Mouse (Mus musculus): ENCODE measurements around the gene Kcne3. TPM values are rescaled to one million over a fixed set of nuclear protein-coding genes. Genes with fewer than 3 reads are reported as not detected.

The Kcne3 gene
- polyA plus RNA-seq, 1 experiment from 2014 or later: 1.1 TPM

DNA sequence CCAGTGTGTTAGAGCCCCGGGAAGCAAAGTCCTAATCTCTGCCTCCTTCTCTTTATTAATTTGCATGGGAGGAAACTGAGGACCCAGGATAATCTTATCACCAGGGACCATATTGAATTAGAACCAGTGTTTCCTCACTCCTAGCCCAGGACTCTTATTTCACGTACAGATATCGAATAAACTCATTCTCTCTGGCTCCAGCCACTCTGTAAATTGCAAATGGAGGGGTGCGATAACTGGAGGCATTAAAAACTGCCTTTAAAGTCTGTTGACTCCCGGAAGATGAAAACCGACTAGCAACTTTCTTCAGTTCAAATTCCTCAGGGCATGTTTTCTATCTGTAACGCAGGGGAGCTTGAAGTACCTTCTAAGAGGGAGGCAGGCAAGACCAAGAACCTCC is 3.1 kb downstream of the Kcne3 start:
- Histone ChIP-seq H3K27me3 (replicated peaks; ENCODE audit: control insufficient read depth, insufficient read depth, low read length) (peaks cover 24% of the 10 kb centered on the region), H3K9me3 (ENCODE audit: control insufficient read depth, low read length) (no peaks in the 10 kb centered on the region)

DNA sequence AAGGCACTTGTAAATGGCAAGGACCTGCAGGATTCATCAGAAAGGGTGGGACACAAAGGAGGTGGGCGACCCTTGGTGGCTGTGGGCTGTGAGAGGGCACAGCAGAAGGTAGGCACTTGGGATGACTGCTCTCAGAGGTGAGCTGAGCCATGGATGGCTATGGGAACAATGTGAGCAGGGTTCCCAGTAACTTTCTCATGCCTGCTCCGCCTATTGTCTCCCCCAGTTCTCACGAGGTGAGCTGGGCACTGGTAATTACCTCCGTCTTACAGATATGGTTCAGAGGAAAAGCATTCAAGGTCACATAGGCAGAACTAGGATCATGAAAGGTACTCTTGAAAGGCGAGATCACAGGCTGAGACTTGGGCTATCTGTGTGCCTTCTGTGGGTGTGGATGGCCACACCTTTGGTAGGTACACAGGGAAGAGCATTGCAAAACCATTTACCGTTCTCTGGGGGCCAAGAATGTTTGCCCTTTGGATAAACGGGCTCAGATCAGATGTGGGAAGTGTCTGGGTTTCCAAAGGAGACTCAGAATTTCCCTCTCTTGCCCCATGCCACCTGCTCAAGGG is 3.6 kb downstream of the Kcne3 start:
- no peaks in the 10 kb centered on the region for H3K9me3 ChIP-seq (ENCODE audit: control insufficient read depth, low read length)
- WGBS: 74% methylated on average over 7 of the region's 7 CpGs
- no peak overlapping the region for H3K9ac ChIP-seq (replicated peaks; ENCODE audit: low read depth, low read length)
- no peaks in the 10 kb centered on the region for H3K36me3 ChIP-seq (ENCODE audit: control insufficient read depth, insufficient read depth)
- peaks cover 24% of the 10 kb centered on the region for H3K27me3 ChIP-seq (replicated peaks; ENCODE audit: control insufficient read depth, insufficient read depth, low read length)
- H3K27ac ChIP-seq (ENCODE audit: low read length): no peak overlapping the region
- no peak overlapping the region for H3K4me3 ChIP-seq (replicated peaks; ENCODE audit: low read length)
- no peak overlapping the region for H3K4me2 ChIP-seq (ENCODE audit: low read length)
- peaks cover 13% of the 10 kb centered on the region for H3K4me1 ChIP-seq (replicated peaks; ENCODE audit: control insufficient read depth, insufficient read depth, low read length)
- no peak for ATAC-seq

More for the DNA sequence above, 3.1 kb downstream of the Kcne3 start:
- ATAC-seq: no peak
- 69% methylated on average over 7 of the region's 7 CpGs for WGBS
- H3K4me2 ChIP-seq (ENCODE audit: low read length): no peak overlapping the region
- H3K9ac ChIP-seq (replicated peaks; ENCODE audit: low read depth, low read length): no peak overlapping the region
- no peaks in the 10 kb centered on the region for H3K36me3 ChIP-seq (ENCODE audit: control insufficient read depth, insufficient read depth)
- peaks cover 13% of the 10 kb centered on the region for H3K4me1 ChIP-seq (replicated peaks; ENCODE audit: control insufficient read depth, insufficient read depth, low read length)
- no peak overlapping the region for H3K4me3 ChIP-seq (replicated peaks; ENCODE audit: low read length)
- no peak overlapping the region for H3K27ac ChIP-seq (ENCODE audit: low read length)

DNA sequence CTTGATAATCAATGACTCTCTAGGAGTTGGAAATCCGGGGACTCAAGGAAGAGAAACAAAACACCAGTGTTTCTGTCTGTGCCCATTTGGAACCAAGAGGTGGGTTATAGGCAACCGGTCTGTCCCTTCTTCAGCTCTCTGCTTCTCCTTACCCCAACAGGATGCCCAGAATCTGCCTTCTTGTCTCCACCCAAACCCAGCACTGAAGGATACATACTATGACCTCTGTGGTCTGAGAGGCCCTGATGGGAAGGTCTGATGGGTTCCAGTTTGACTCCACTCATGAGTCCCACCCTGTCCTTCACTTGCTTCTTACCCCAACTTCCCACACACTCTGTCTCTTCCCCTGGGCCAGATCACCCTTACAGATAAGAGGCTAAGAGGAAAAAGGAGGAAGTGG is 4.9 kb downstream of the Kcne3 start:
- H3K36me3 ChIP-seq (ENCODE audit: control insufficient read depth, insufficient read depth): no peaks in the 10 kb centered on the region
- H3K4me2 ChIP-seq (ENCODE audit: low read length): no peak overlapping the region
- no peaks in the 10 kb centered on the region for H3K9me3 ChIP-seq (ENCODE audit: control insufficient read depth, low read length)
- H3K9ac ChIP-seq (replicated peaks; ENCODE audit: low read depth, low read length): no peak overlapping the region
- no peak overlapping the region for H3K27ac ChIP-seq (ENCODE audit: low read length)
- H3K27me3 ChIP-seq (replicated peaks; ENCODE audit: control insufficient read depth, insufficient read depth, low read length): peaks cover 24% of the 10 kb centered on the region
- H3K4me3 ChIP-seq (replicated peaks; ENCODE audit: low read length): no peak overlapping the region
- peaks cover 13% of the 10 kb centered on the region for H3K4me1 ChIP-seq (replicated peaks; ENCODE audit: control insufficient read depth, insufficient read depth, low read length)
- 75% methylated on average over 2 of the region's 2 CpGs for WGBS
- no peak for ATAC-seq

DNA sequence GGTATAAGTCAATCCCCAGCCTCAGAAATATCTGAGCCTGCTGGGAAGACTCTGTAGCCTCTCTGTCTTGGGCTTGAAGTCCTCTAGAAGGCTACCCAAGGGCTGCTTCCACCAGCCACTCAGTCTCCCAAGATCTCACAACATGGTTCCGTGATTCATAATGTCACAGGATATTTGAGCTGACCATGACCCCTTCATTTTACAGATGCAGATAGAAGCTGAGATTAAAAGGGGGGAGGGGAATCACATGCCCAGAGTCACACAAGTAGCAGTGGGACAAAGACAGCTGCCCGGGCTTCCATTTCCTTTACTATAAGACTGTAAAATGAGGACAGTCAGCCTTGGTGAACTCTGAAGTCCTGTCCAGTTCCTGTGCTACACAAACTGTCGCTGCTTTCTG is 5.3 kb downstream of the Kcne3 start:
- WGBS: 82% methylated on average over 3 of the region's 3 CpGs
- Histone ChIP-seq H3K4me2 (ENCODE audit: low read length) (no peak overlapping the region), H3K9me3 (ENCODE audit: control insufficient read depth, low read length) (no peaks in the 10 kb centered on the region), H3K36me3 (ENCODE audit: control insufficient read depth, insufficient read depth) (no peaks in the 10 kb centered on the region), H3K27ac (ENCODE audit: low read length) (no peak overlapping the region), H3K4me1 (replicated peaks; ENCODE audit: control insufficient read depth, insufficient read depth, low read length) (peaks cover 13% of the 10 kb centered on the region), H3K4me3 (replicated peaks; ENCODE audit: low read length) (no peak overlapping the region), H3K9ac (replicated peaks; ENCODE audit: low read depth, low read length) (no peak overlapping the region), H3K27me3 (replicated peaks; ENCODE audit: control insufficient read depth, insufficient read depth, low read length) (peaks cover 24% of the 10 kb centered on the region)
- no peak for ATAC-seq

GRCm38 (mm10) chr7:100182388-100182787 is 6.1 kb downstream of the Kcne3 start:
- no peak overlapping the region for H3K9ac ChIP-seq (replicated peaks; ENCODE audit: low read depth, low read length)
- no peak overlapping the region for H3K4me3 ChIP-seq (replicated peaks; ENCODE audit: low read length)
- peaks cover 13% of the 10 kb centered on the region for H3K4me1 ChIP-seq (replicated peaks; ENCODE audit: control insufficient read depth, insufficient read depth, low read length)
- no peaks in the 10 kb centered on the region for H3K9me3 ChIP-seq (ENCODE audit: control insufficient read depth, low read length)
- H3K27me3 ChIP-seq (replicated peaks; ENCODE audit: control insufficient read depth, insufficient read depth, low read length): peaks cover 23% of the 10 kb centered on the region
- no peak overlapping the region for H3K4me2 ChIP-seq (ENCODE audit: low read length)
- no peak for ATAC-seq
- H3K27ac ChIP-seq (ENCODE audit: low read length): no peak overlapping the region
- no peaks in the 10 kb centered on the region for H3K36me3 ChIP-seq (ENCODE audit: control insufficient read depth, insufficient read depth)
- WGBS: 86% methylated on average over 3 of the region's 3 CpGs

DNA sequence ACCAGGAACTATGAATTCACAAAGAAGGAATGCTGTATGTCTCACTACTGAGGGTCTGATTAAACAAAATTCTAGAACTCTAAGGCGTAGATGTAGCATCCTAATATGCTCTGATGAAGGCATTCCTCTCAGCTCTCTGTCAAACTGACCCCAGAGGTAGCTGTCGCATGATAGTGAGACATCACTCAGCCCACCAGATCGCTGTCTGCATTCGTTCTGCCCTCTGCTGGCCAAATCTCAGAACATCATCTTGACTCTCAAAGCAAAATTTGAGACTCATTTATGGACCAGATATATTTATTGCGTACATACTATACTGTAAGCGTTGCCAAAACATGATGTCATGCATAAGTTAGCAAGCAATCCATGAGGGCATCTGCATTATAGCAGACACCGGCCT is 11.3 kb downstream of the Kcne3 start:
- H3K27me3 ChIP-seq (replicated peaks; ENCODE audit: control insufficient read depth, insufficient read depth, low read length): 0 out of 2 replicates have a peak, but pooled peaks cover 2% of the 10 kb centered on the region
- no peak overlapping the region for H3K4me3 ChIP-seq (replicated peaks; ENCODE audit: low read length)
- H3K4me1 ChIP-seq (replicated peaks; ENCODE audit: control insufficient read depth, insufficient read depth, low read length): no peaks in the 10 kb centered on the region
- no peaks in the 10 kb centered on the region for H3K36me3 ChIP-seq (ENCODE audit: control insufficient read depth, insufficient read depth)
- no peaks in the 10 kb centered on the region for H3K9me3 ChIP-seq (ENCODE audit: control insufficient read depth, low read length)
- no peak overlapping the region for H3K4me2 ChIP-seq (ENCODE audit: low read length)
- no peak overlapping the region for H3K27ac ChIP-seq (ENCODE audit: low read length)
- no peak for ATAC-seq
- H3K9ac ChIP-seq (replicated peaks; ENCODE audit: low read depth, low read length): no peak overlapping the region
- WGBS: 24% methylated on average over 7 of the region's 7 CpGs

DNA sequence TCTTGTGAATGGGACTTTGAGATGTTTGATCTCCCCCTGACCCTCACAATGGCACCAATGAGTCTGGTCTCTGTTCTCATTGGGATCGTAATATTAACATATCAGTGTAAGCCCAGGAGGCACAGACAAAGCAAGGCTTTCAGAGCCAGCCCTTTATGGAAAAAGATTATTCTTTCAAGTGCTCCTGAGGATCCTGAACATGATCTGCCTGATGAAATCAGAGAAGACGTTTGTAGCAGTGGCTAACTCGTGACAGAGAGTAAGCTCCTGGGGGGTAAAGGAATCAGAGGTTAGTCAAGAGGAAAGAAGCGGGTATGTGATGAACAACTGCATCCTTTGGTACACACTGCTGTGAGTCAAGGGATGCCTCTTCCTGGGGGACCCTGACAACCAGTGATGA is 13.9 kb downstream of the Kcne3 start:
- Histone ChIP-seq H3K4me2 (ENCODE audit: low read length) (no peak overlapping the region), H3K9ac (replicated peaks; ENCODE audit: low read depth, low read length) (no peak overlapping the region), H3K27me3 (replicated peaks; ENCODE audit: control insufficient read depth, insufficient read depth, low read length) (0 out of 2 replicates have a peak, but pooled peaks cover 4% of the 10 kb centered on the region), H3K4me3 (replicated peaks; ENCODE audit: low read length) (no peak overlapping the region), H3K27ac (ENCODE audit: low read length) (no peak overlapping the region), H3K4me1 (replicated peaks; ENCODE audit: control insufficient read depth, insufficient read depth, low read length) (no peaks in the 10 kb centered on the region), H3K9me3 (ENCODE audit: control insufficient read depth, low read length) (no peaks in the 10 kb centered on the region), H3K36me3 (ENCODE audit: control insufficient read depth, insufficient read depth) (no peaks in the 10 kb centered on the region)
- ATAC-seq: no peak
- WGBS: 28% methylated on average over 4 of the region's 4 CpGs

GRCm38 (mm10) chr7:100190778-100191177 is 14.5 kb downstream of the Kcne3 start:
- Histone ChIP-seq H3K4me3 (replicated peaks; ENCODE audit: low read length) (no peak overlapping the region), H3K36me3 (ENCODE audit: control insufficient read depth, insufficient read depth) (no peaks in the 10 kb centered on the region), H3K4me2 (ENCODE audit: low read length) (no peak overlapping the region), H3K4me1 (replicated peaks; ENCODE audit: control insufficient read depth, insufficient read depth, low read length) (no peaks in the 10 kb centered on the region), H3K9me3 (ENCODE audit: control insufficient read depth, low read length) (no peaks in the 10 kb centered on the region), H3K27ac (ENCODE audit: low read length) (no peak overlapping the region), H3K27me3 (replicated peaks; ENCODE audit: control insufficient read depth, insufficient read depth, low read length) (0 out of 2 replicates have a peak, but pooled peaks cover 4% of the 10 kb centered on the region), H3K9ac (replicated peaks; ENCODE audit: low read depth, low read length) (no peak overlapping the region)
- under 1% methylated on average over 4 of the region's 4 CpGs for WGBS
- ATAC-seq: peak; percentile 71

- ATAC-seq: no peak
- Histone ChIP-seq H3K9me3 (ENCODE audit: control insufficient read depth, low read length) (no peaks in the 10 kb centered on the region), H3K27me3 (replicated peaks; ENCODE audit: control insufficient read depth, insufficient read depth, low read length) (no peaks in the 10 kb centered on the region), H3K4me1 (replicated peaks; ENCODE audit: control insufficient read depth, insufficient read depth, low read length) (no peaks in the 10 kb centered on the region), H3K27ac (ENCODE audit: low read length) (no peak overlapping the region), H3K36me3 (ENCODE audit: control insufficient read depth, insufficient read depth) (no peaks in the 10 kb centered on the region), H3K9ac (replicated peaks; ENCODE audit: low read depth, low read length) (no peak overlapping the region), H3K4me3 (replicated peaks; ENCODE audit: low read length) (no peak overlapping the region), H3K4me2 (ENCODE audit: low read length) (no peak overlapping the region)
- WGBS: 88% methylated on average over 3 of the region's 3 CpGs
Measured at GRCm38 (mm10) chr7:100201191-100201590, 24.9 kb downstream of the Kcne3 start.

- Histone ChIP-seq H3K9me3 (ENCODE audit: control insufficient read depth, low read length) (no peaks in the 10 kb centered on the region), H3K27ac (ENCODE audit: low read length) (no peak overlapping the region), H3K4me2 (ENCODE audit: low read length) (no peak overlapping the region), H3K27me3 (replicated peaks; ENCODE audit: control insufficient read depth, insufficient read depth, low read length) (no peaks in the 10 kb centered on the region), H3K9ac (replicated peaks; ENCODE audit: low read depth, low read length) (no peak overlapping the region), H3K4me1 (replicated peaks; ENCODE audit: control insufficient read depth, insufficient read depth, low read length) (no peaks in the 10 kb centered on the region), H3K36me3 (ENCODE audit: control insufficient read depth, insufficient read depth) (no peaks in the 10 kb centered on the region), H3K4me3 (replicated peaks; ENCODE audit: low read length) (no peak overlapping the region)
- ATAC-seq: no peak
- 66% methylated on average over 3 of the region's 3 CpGs for WGBS
Measured at GRCm38 (mm10) chr7:100203616-100204015, 27.3 kb downstream of the Kcne3 start.
